Mouse (Mus musculus) liver, embryonic 18 days (tissue): ENCODE measurements around the gene Cryab. TPM values are rescaled to one million over a fixed set of nuclear protein-coding genes. Genes with fewer than 3 reads are reported as not detected.

ENCODE experiments used
- polyA plus RNA-seq: library from polyadenylated mRNA; depleted of rRNA; stranded (reverse); fragments of >200 nt; gene quantifications from 2 replicates; pipeline ENCODE4 v1.2.3, GENCODE M21; 2012; rRNA removed

Cryab gene
- 3.7 and 5.2 TPM in 2 replicates for polyA plus RNA-seq

GRCm38 (mm10) chr9:50751323-50751722, at the start of gene Cryab:
TSS of gene Cryab (plus strand) at chr9:50751325.

GRCm38 (mm10) chr9:50738914-50739870, 11.9 kb upstream of the Cryab start, which contains the start of gene Dixdc1:
TSS of gene Dixdc1 (minus strand) at chr9:50739517.

GRCm38 (mm10) chr9:50746214-50746677, 4.9 kb upstream of the Cryab start, which contains the start of gene 2310030G06Rik:
TSS of gene 2310030G06Rik (minus strand) at chr9:50746536.

GRCm38 (mm10) chr9:50752054-50752602, 1.0 kb downstream of the Cryab start, which contains the start of gene Hspb2:
TSS of gene Hspb2 (minus strand) at chr9:50752354.

GRCm38 (mm10) chr9:50768107-50769002, 17.2 kb downstream of the Cryab start, which contains the start of gene Fdxacb1:
TSS of gene Fdxacb1 (plus strand) at chr9:50768236.

GRCm38 (mm10) chr9:50774991-50775612, 24.0 kb downstream of the Cryab start, which contains the start of the genes Alg9 and 1110032A03Rik:
TSS of gene Alg9 (plus strand) at chr9:50775019.
TSS of gene 1110032A03Rik (minus strand) at chr9:50775520.

Other genes starting within 250 kb of the Cryab start
- gene Pts, start 222.6 kb upstream of the Cryab start, polyA plus RNA-seq: 29.6 and 30.3 TPM in 2 replicates
- 10.0 and 12.3 TPM in 2 replicates for gene Il18, start 196.5 kb upstream of the Cryab start, polyA plus RNA-seq
- gene Bco2, start 196.1 kb upstream of the Cryab start, polyA plus RNA-seq: 1.4 and 2.0 TPM in 2 replicates
- not detected in 2 replicates for gene Tex12, start 190.0 kb upstream of the Cryab start, polyA plus RNA-seq
- gene Sdhd, start 147.5 kb upstream of the Cryab start, polyA plus RNA-seq: 266 and 282 TPM in 2 replicates
- gene Timm8b, start 147.4 kb upstream of the Cryab start, polyA plus RNA-seq: 159 and 160 TPM in 2 replicates
- 0.37 and 0.52 TPM in 2 replicates for gene Pih1d2, start 134.0 kb upstream of the Cryab start, polyA plus RNA-seq
- 4.4 and 4.5 TPM in 2 replicates for gene Nkapd1, start 133.9 kb upstream of the Cryab start, polyA plus RNA-seq
- 15.9 and 18.7 TPM in 2 replicates for gene Dlat, start 91.5 kb upstream of the Cryab start, polyA plus RNA-seq
- 3.8 and 4.7 TPM in 2 replicates for gene Dixdc1, start 11.8 kb upstream of the Cryab start, polyA plus RNA-seq
- 7.6 and 9.8 TPM in 2 replicates for gene 2310030G06Rik, start 4.8 kb upstream of the Cryab start, polyA plus RNA-seq
- gene Hspb2, start 1.0 kb downstream of the Cryab start, polyA plus RNA-seq: 1.3 and 1.4 TPM in 2 replicates
- 3.5 and 3.6 TPM in 2 replicates for gene Fdxacb1, start 16.9 kb downstream of the Cryab start, polyA plus RNA-seq
- gene Alg9, start 23.7 kb downstream of the Cryab start, polyA plus RNA-seq: 8.5 TPM in 2 replicates
- 22.5 and 25.7 TPM in 2 replicates for gene 1110032A03Rik, start 24.2 kb downstream of the Cryab start, polyA plus RNA-seq
- 14.1 and 14.4 TPM in 2 replicates for gene Ppp2r1b, start 94.0 kb downstream of the Cryab start, polyA plus RNA-seq